Mouse (Mus musculus) thymus, adult 2 months (tissue): Measurements from ENCODE around the gene Gm28729.

Source experiments
- CTCF ChIP-seq: fragments of 200-500 bp; IDR thresholded peaks from 2 replicates; pipeline ENCODE4 v1.5.1; 2012; ENCODE audit warnings: mild to moderate bottlenecking, control low read depth, low read length, moderate library complexity, borderline replicate concordance; ENCODE audit not compliant: control insufficient read depth, poor library complexity, insufficient read depth; ENCODE audit errors: extremely low read depth
- POLR2A ChIP-seq: fragments of 200-500 bp; IDR thresholded peaks from 2 replicates; pipeline ENCODE4 v1.6.1; 2012; ENCODE audit warnings: mild to moderate bottlenecking, low read length, control low read depth, moderate library complexity; ENCODE audit not compliant: control insufficient read depth, poor library complexity, insufficient read depth; ENCODE audit errors: extremely low read depth

DNA sequence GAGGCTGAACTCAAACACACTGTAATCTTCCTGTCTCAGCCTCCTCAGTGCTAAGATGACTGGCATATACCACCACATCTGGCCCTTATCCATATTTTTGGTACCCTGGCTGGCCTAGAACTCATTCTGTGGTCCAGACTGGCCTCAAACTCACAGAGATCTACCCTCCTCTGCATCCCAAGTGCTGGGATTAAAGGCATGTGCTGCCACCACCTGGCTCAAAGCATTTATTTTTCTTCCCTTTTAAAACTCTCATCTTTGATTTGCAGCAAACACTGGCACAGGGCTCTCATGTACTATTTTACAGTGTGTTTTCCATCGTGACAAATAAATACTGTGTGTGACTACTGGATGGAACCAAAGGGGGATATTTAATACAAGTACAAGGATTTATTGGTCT lies 29.0 kb upstream of the Gm28729 start:
- no peak for TF ChIP-seq CTCF
- no peak for TF ChIP-seq POLR2A
